24 mouse cellular contexts compared by ENCODE assay signal in genomic region chr14:86435345-86435744, GRCm38 (mm10).
DNase-seq lines count a peak whose midpoint lies in the region; ATAC-seq lines count a peak whose summit lies in the region.
"Had no signal": no experiment of that assay in that cellular context is flagged by ENCODE, and none has a peak within 500 bp of the region (broad histone marks: within the 10 kb centered on the region; RNA-seq: fewer than 3 reads in every experiment).

No protein-coding gene starts in this region.

- peak; percentile 8 for DNase-seq in embryonic facial prominence, embryonic 14.5 days (ENCODE audit: low spot score)
- DNase-seq in embryonic facial prominence, embryonic 10.5 days (ENCODE audit: low spot score), result no peak
- no peak for DNase-seq in neural tube, embryonic 10.5 days (ENCODE audit: extremely low spot score, low spot score)
- no peak for DNase-seq in left cerebral cortex, adult 8-10 months (ENCODE audit: low spot score in 2 of 2)
- DNase-seq: adrenal gland, adult 8-10 months; adrenal gland, postnatal 14 days; adrenal gland, postnatal 36 days; B cell, adult 2 months; cerebellum, adult 11-12 months; cerebellum, adult 2 months; cerebellum, adult 9-10 months; cerebellum, postnatal 10 days; cerebellum, postnatal 25 days had no signal

- ATAC-seq in embryonic facial prominence, embryonic 14.5 days (ENCODE audit: low read depth), result no peak
- 0 out of 2 replicates have a peak, but pooled peaks have one; percentile 56 for ATAC-seq in neural tube, embryonic 12.5 days (ENCODE audit: low FRiP score, low read depth)
- peak; percentile 79 for ATAC-seq in neural tube, embryonic 13.5 days (ENCODE audit: low read depth)
- no peak for ATAC-seq in neural tube, embryonic 15.5 days (ENCODE audit: low FRiP score)
- ATAC-seq: activated CD4-positive, CD25-positive, alpha-beta regulatory T cell, adult 4 months; CD4-positive, CD25-positive, alpha-beta regulatory T cell, adult 4 months; forebrain, embryonic 13.5 days; forebrain, embryonic 15.5 days; Patski had no signal

- H3K4me3 ChIP-seq in embryonic facial prominence, embryonic 14.5 days (ENCODE audit: low read depth, low read length), result no peak overlapping the region
- H3K4me3 ChIP-seq in embryonic facial prominence, embryonic 10.5 days, result no peak overlapping the region
- H3K4me3 ChIP-seq in neural tube, embryonic 12.5 days, result no peak overlapping the region
- H3K4me3 ChIP-seq in neural tube, embryonic 13.5 days, result no peak overlapping the region
- H3K4me3 ChIP-seq in neural tube, embryonic 15.5 days (replicated peaks), result no peak overlapping the region
- H3K4me3 ChIP-seq: embryonic facial prominence, embryonic 13.5 days; forebrain, embryonic 13.5 days; forebrain, embryonic 15.5 days had no signal

- no peaks in the 10 kb centered on the region for H3K27me3 ChIP-seq in embryonic facial prominence, embryonic 14.5 days (replicated peaks; ENCODE audit: control insufficient read depth, insufficient read depth, low read length)
- H3K27me3 ChIP-seq in embryonic facial prominence, embryonic 10.5 days (replicated peaks; ENCODE audit: low read depth, poor library complexity, severe bottlenecking), result no peaks in the 10 kb centered on the region
- H3K27me3 ChIP-seq in neural tube, embryonic 12.5 days (replicated peaks), result no peaks in the 10 kb centered on the region
- no peaks in the 10 kb centered on the region for H3K27me3 ChIP-seq in neural tube, embryonic 13.5 days
- H3K27me3 ChIP-seq in neural tube, embryonic 15.5 days (replicated peaks), result no peaks in the 10 kb centered on the region
- H3K27me3 ChIP-seq: CH12.LX; embryonic facial prominence, embryonic 13.5 days; forebrain, embryonic 15.5 days had no signal

- no peak overlapping the region for H3K4me2 ChIP-seq in embryonic facial prominence, embryonic 14.5 days (ENCODE audit: low read depth, low read length)
- H3K4me2 ChIP-seq in neural tube, embryonic 12.5 days (replicated peaks), result no peak overlapping the region
- no peak overlapping the region for H3K4me2 ChIP-seq in neural tube, embryonic 13.5 days
- H3K4me2 ChIP-seq in neural tube, embryonic 15.5 days, result no peak overlapping the region
- H3K4me2 ChIP-seq: embryonic facial prominence, embryonic 13.5 days; forebrain, embryonic 13.5 days; forebrain, embryonic 15.5 days had no signal

- WGBS in embryonic facial prominence, embryonic 14.5 days, result 64% methylated on average over 2 of the region's 2 CpGs
- WGBS in embryonic facial prominence, embryonic 10.5 days, result 86% methylated on average over 2 of the region's 2 CpGs
- WGBS in neural tube, embryonic 12.5 days, result 79% methylated on average over 2 of the region's 2 CpGs
- WGBS in neural tube, embryonic 13.5 days, result 68% methylated on average over 2 of the region's 2 CpGs
- WGBS in neural tube, embryonic 15.5 days, result 65% methylated on average over 2 of the region's 2 CpGs

- no peak overlapping the region for H3K27ac ChIP-seq in embryonic facial prominence, embryonic 14.5 days (replicated peaks; ENCODE audit: low read depth, low read length)
- H3K27ac ChIP-seq in embryonic facial prominence, embryonic 10.5 days (replicated peaks), result no peak overlapping the region
- no peak overlapping the region for H3K27ac ChIP-seq in neural tube, embryonic 12.5 days
- peak overlapping the region; percentile 38; the same call in 1 of the 2 replicates for H3K27ac ChIP-seq in neural tube, embryonic 13.5 days (replicated peaks)
- H3K27ac ChIP-seq in neural tube, embryonic 15.5 days (replicated peaks), result 0 out of 2 replicates have a peak overlapping the region, but pooled peaks have one; percentile 41
- H3K27ac ChIP-seq: embryonic facial prominence, embryonic 13.5 days; forebrain, embryonic 13.5 days; forebrain, embryonic 15.5 days had no signal

- peaks cover 9% of the 10 kb centered on the region for H3K4me1 ChIP-seq in embryonic facial prominence, embryonic 14.5 days (ENCODE audit: control insufficient read depth, insufficient read depth, low read length)
- H3K4me1 ChIP-seq in embryonic facial prominence, embryonic 10.5 days, result peaks cover 11% of the 10 kb centered on the region; the same call in 1 of the 2 replicates
- no peaks in the 10 kb centered on the region for H3K4me1 ChIP-seq in neural tube, embryonic 12.5 days
- H3K4me1 ChIP-seq in neural tube, embryonic 13.5 days (replicated peaks), result no peaks in the 10 kb centered on the region; the same call in 1 of the 2 replicates
- no peaks in the 10 kb centered on the region for H3K4me1 ChIP-seq in neural tube, embryonic 15.5 days
- H3K4me1 ChIP-seq: forebrain, embryonic 13.5 days; forebrain, embryonic 15.5 days had no signal

- H3K9ac ChIP-seq in embryonic facial prominence, embryonic 14.5 days (ENCODE audit: low read depth, low read length), result no peak overlapping the region
- H3K9ac ChIP-seq in neural tube, embryonic 12.5 days, result no peak overlapping the region
- H3K9ac ChIP-seq in neural tube, embryonic 13.5 days, result no peak overlapping the region
- no peak overlapping the region for H3K9ac ChIP-seq in neural tube, embryonic 15.5 days (replicated peaks)
- H3K9ac ChIP-seq: embryonic facial prominence, embryonic 13.5 days; forebrain, embryonic 13.5 days; forebrain, embryonic 15.5 days had no signal

- no peaks in the 10 kb centered on the region for H3K9me3 ChIP-seq in embryonic facial prominence, embryonic 14.5 days (ENCODE audit: control insufficient read depth, low read length)
- no peaks in the 10 kb centered on the region for H3K9me3 ChIP-seq in embryonic facial prominence, embryonic 10.5 days
- no peaks in the 10 kb centered on the region for H3K9me3 ChIP-seq in neural tube, embryonic 12.5 days
- H3K9me3 ChIP-seq in neural tube, embryonic 13.5 days, result no peaks in the 10 kb centered on the region
- no peaks in the 10 kb centered on the region for H3K9me3 ChIP-seq in neural tube, embryonic 15.5 days (replicated peaks)
- H3K9me3 ChIP-seq: embryonic facial prominence, embryonic 13.5 days; forebrain, embryonic 13.5 days; forebrain, embryonic 15.5 days had no signal

- no peaks in the 10 kb centered on the region for H3K36me3 ChIP-seq in embryonic facial prominence, embryonic 14.5 days (ENCODE audit: control insufficient read depth, insufficient read depth, low read length)
- H3K36me3 ChIP-seq in embryonic facial prominence, embryonic 10.5 days (replicated peaks), result no peaks in the 10 kb centered on the region
- no peaks in the 10 kb centered on the region for H3K36me3 ChIP-seq in neural tube, embryonic 12.5 days
- H3K36me3 ChIP-seq in neural tube, embryonic 13.5 days, result no peaks in the 10 kb centered on the region
- no peaks in the 10 kb centered on the region for H3K36me3 ChIP-seq in neural tube, embryonic 15.5 days
- H3K36me3 ChIP-seq: embryonic facial prominence, embryonic 13.5 days; forebrain, embryonic 15.5 days; G1E had no signal

Comparison
In these comparisons a context has a peak if more than half of its experiments do, and no peak if none do; other contexts are left out.
1. ATAC-seq: peak in neural tube, embryonic 12.5 days (single experiment) and neural tube, embryonic 13.5 days (single experiment); none in embryonic facial prominence, embryonic 14.5 days (single experiment) and neural tube, embryonic 15.5 days (single experiment).
2. H3K27ac ChIP-seq: peak in neural tube, embryonic 13.5 days (single experiment) and neural tube, embryonic 15.5 days (single experiment); none in embryonic facial prominence, embryonic 14.5 days (single experiment), embryonic facial prominence, embryonic 10.5 days (single experiment) and neural tube, embryonic 12.5 days (single experiment).